Mouse (Mus musculus): ENCODE measurements at regions not wholly inside any gene's neighbourhood (a gene's known extent, or its start where the extent isn't known, plus 50 kb on each side); places are given as distances from the start of the nearest gene placed in this dataset.

DNA sequence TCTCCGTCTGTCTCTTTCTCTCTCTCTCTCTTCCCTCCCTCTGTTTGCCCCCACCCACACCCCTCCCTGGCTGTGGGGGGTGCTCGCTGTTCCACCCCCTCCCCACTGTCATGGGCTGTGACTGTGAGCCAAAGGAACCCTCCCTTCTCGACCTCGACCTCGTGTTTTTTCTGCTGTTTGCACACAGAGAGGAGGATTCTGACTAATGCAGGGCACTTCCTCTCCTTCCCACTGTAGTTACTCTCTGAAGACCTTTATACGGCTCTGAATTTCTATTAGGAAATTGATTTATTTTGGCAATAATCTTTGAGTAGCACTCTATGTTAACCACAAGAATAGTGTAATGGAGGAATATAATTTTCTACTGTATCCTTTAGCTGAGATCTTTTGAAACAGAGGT lies 362.1 kb downstream of the Ajap1 start:
- WGBS = 54% methylated on average over 6 of the region's 6 CpGs
- peaks cover 14% of the 10 kb centered on the region; the same call in 1 of the 2 replicates for H3K4me1 ChIP-seq (replicated peaks)

GRCm38 (mm10) chr4:153119647-153120102 lies 362.9 kb downstream of the Ajap1 start:
- Histone ChIP-seq H3K4me1 (replicated peaks) (peaks cover 16% of the 10 kb centered on the region; the same call in 1 of the 2 replicates), H3K9ac (no peak overlapping the region), H3K4me3 (no peak overlapping the region), H3K27me3 (no peaks in the 10 kb centered on the region), H3K36me3 (no peaks in the 10 kb centered on the region), H3K4me2 (no peak overlapping the region), H3K27ac (no peak overlapping the region), H3K9me3 (no peaks in the 10 kb centered on the region)
- 76% methylated on average over 4 of the region's 4 CpGs for WGBS
- no peak for ATAC-seq (ENCODE audit: low FRiP score)

More for the DNA sequence above, 362.1 kb downstream of the Ajap1 start:
- no peak overlapping the region for H3K4me3 ChIP-seq
- H3K9me3 ChIP-seq = no peaks in the 10 kb centered on the region
- H3K27me3 ChIP-seq = no peaks in the 10 kb centered on the region
- H3K36me3 ChIP-seq = no peaks in the 10 kb centered on the region
- no peak for ATAC-seq (ENCODE audit: low FRiP score)
- no peak overlapping the region for H3K4me2 ChIP-seq
- no peak overlapping the region for H3K9ac ChIP-seq
- 0 out of 2 replicates have a peak overlapping the region, but pooled peaks have one; percentile 23 for H3K27ac ChIP-seq

- no peak for ATAC-seq (ENCODE audit: low FRiP score)
- Histone ChIP-seq H3K27me3 (no peaks in the 10 kb centered on the region), H3K4me3 (no peak overlapping the region), H3K9me3 (no peaks in the 10 kb centered on the region), H3K4me1 (replicated peaks) (peaks cover 16% of the 10 kb centered on the region; the same call in 1 of the 2 replicates), H3K4me2 (no peak overlapping the region), H3K9ac (no peak overlapping the region), H3K27ac (no peak overlapping the region), H3K36me3 (no peaks in the 10 kb centered on the region)
- 64% methylated on average over 14 of the region's 14 CpGs for WGBS
Measured at GRCm38 (mm10) chr4:153118824-153119646, 363.6 kb downstream of the Ajap1 start.

DNA sequence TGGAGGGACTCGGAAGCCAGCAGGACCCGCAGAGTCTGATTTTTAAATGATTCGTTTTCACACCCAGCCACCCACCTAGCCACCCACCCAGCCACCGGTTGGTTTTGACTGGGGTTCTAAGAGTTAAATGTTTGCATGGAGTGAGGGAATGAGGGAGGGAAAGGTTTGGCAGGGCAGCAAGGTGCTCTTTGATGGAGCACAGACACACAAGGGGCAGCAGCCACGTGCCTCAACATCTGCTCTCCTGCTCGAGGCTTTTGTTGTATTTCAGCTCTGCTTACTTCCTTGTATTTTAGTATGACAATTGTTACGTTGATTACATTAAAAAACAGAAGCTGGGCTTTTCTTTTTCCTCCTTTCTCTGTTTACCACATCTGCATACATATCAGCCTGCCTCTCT lies 367.6 kb downstream of the Ajap1 start:
- H3K4me3 ChIP-seq = no peak overlapping the region
- no peak for ATAC-seq (ENCODE audit: low FRiP score)
- 0 out of 2 replicates have a peak, but pooled peaks cover 13% of the 10 kb centered on the region for H3K4me1 ChIP-seq (replicated peaks)
- H3K27ac ChIP-seq = peak overlapping the region; percentile 5; the same call in 1 of the 2 replicates
- H3K4me2 ChIP-seq = no peak overlapping the region
- no peaks in the 10 kb centered on the region for H3K27me3 ChIP-seq
- H3K9ac ChIP-seq = no peak overlapping the region
- no peaks in the 10 kb centered on the region for H3K9me3 ChIP-seq
- H3K36me3 ChIP-seq = no peaks in the 10 kb centered on the region
- WGBS = 52% methylated on average over 7 of the region's 7 CpGs

DNA sequence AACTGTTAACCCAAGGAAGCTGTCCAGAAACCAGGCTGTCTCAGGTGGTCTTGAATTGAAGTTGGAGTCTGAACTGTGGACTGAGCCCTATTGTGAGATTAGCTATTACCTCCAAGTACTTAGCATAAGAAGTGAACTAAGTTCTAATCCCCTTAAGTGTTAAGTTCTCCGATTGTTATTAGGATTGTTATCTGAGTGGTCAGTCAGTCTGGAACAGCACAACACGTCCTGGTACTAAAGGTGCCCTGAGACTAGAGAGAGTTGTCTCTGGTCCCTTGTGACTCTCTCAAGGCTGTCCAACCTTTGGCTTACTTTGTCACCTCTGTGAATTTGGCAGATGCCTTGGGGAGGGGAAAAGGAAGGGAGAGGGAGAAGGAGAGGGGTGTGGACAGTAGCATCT lies 369.0 kb downstream of the Ajap1 start:
- no peak for ATAC-seq (ENCODE audit: low FRiP score)
- 81% methylated on average over 2 of the region's 2 CpGs for WGBS
- Histone ChIP-seq H3K4me2 (no peak overlapping the region), H3K27me3 (no peaks in the 10 kb centered on the region), H3K4me3 (no peak overlapping the region), H3K9me3 (no peaks in the 10 kb centered on the region), H3K36me3 (no peaks in the 10 kb centered on the region), H3K9ac (no peak overlapping the region), H3K4me1 (replicated peaks) (0 out of 2 replicates have a peak, but pooled peaks cover 12% of the 10 kb centered on the region), H3K27ac (no peak overlapping the region)

DNA sequence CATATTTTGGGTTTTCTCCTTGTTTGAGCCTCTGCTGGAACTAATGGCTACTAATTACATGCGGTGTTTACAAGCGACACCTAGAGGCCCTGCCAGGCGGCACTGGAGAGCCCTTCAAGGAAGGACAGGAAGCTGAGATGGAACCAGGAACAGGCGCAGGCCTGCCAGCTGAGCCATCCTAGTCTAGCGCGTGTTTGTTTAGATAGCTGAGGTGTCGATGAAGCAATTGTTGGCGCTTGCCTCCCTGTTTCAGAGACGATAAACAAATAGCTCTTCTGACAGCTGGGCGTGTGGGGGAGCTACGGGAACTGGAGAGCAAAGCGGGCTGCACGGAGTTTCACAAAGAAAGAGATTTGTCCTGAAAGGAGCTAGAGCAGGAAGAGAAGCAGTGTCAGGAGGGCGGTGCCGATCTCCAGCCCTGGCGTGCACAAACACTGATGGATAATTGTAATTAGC lies 372.3 kb downstream of the Ajap1 start:
- Histone ChIP-seq H3K27ac (peak overlapping the region; percentile 68), H3K4me1 (replicated peaks) (0 out of 2 replicates have a peak, but pooled peaks cover 7% of the 10 kb centered on the region), H3K9ac (no peak overlapping the region), H3K36me3 (no peaks in the 10 kb centered on the region), H3K9me3 (0 out of 2 replicates have a peak, but pooled peaks cover 2% of the 10 kb centered on the region), H3K4me3 (no peak overlapping the region), H3K4me2 (no peak overlapping the region), H3K27me3 (no peaks in the 10 kb centered on the region)
- ATAC-seq (ENCODE audit: low FRiP score) = peak; percentile 54; the same call in 1 of the 2 replicates
- WGBS = 42% methylated on average over 16 of the region's 16 CpGs

- H3K4me1 ChIP-seq (replicated peaks) = no peaks in the 10 kb centered on the region
- no peaks in the 10 kb centered on the region for H3K36me3 ChIP-seq
- no peaks in the 10 kb centered on the region for H3K9me3 ChIP-seq
- no peaks in the 10 kb centered on the region for H3K27me3 ChIP-seq
- H3K4me3 ChIP-seq = no peak overlapping the region
- ATAC-seq (ENCODE audit: low FRiP score) = no peak
- no peak overlapping the region for H3K4me2 ChIP-seq
- no peak overlapping the region for H3K27ac ChIP-seq
- WGBS = 79% methylated on average over 12 of the region's 12 CpGs
- no peak overlapping the region for H3K9ac ChIP-seq
Measured at GRCm38 (mm10) chr4:153098591-153098990, 384.0 kb downstream of the Ajap1 start.

GRCm38 (mm10) chr4:153097601-153098000 lies 385.0 kb downstream of the Ajap1 start:
- WGBS = 83% methylated on average over 1 of the region's 1 CpGs
- no peak overlapping the region for H3K4me3 ChIP-seq
- no peak overlapping the region for H3K27ac ChIP-seq
- no peaks in the 10 kb centered on the region for H3K36me3 ChIP-seq
- no peaks in the 10 kb centered on the region for H3K27me3 ChIP-seq
- no peak overlapping the region for H3K9ac ChIP-seq
- no peak for ATAC-seq (ENCODE audit: low FRiP score)
- H3K4me2 ChIP-seq = no peak overlapping the region
- H3K4me1 ChIP-seq (replicated peaks) = no peaks in the 10 kb centered on the region
- H3K9me3 ChIP-seq = no peaks in the 10 kb centered on the region

GRCm38 (mm10) chr4:153093129-153093528 lies 389.5 kb downstream of the Ajap1 start:
- H3K27ac ChIP-seq = no peak overlapping the region
- H3K9me3 ChIP-seq = no peaks in the 10 kb centered on the region
- no peak overlapping the region for H3K4me3 ChIP-seq
- H3K9ac ChIP-seq = no peak overlapping the region
- no peak overlapping the region for H3K4me2 ChIP-seq
- no peaks in the 10 kb centered on the region for H3K36me3 ChIP-seq
- no peak for ATAC-seq (ENCODE audit: low FRiP score)
- H3K27me3 ChIP-seq = no peaks in the 10 kb centered on the region
- WGBS = 82% methylated on average over 3 of the region's 3 CpGs
- 0 out of 2 replicates have a peak, but pooled peaks cover 3% of the 10 kb centered on the region for H3K4me1 ChIP-seq (replicated peaks)

DNA sequence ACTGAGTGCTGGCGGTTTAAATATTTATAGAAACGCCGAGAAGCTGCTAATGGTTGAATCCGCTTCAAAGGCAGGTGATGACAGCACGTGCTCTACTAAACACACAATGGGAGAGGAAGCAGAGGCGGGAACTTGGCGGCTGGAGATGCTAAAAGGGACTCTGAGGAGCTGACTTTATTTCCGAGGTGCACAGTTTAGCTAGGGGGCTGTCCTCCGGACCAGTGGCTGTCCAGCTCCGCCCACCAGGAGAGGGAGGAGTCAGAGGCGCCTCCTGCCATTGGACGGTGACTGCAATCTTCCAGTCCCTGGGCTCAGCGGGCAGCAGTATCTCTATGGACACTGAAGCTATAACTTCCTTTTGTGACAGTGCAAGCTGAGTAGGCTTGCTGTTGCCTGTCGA lies 400.4 kb downstream of the Ajap1 start:
- ATAC-seq (ENCODE audit: low FRiP score) = no peak
- 0 out of 2 replicates have a peak, but pooled peaks cover 3% of the 10 kb centered on the region for H3K4me1 ChIP-seq (replicated peaks)
- H3K36me3 ChIP-seq = no peaks in the 10 kb centered on the region
- WGBS = 52% methylated on average over 14 of the region's 14 CpGs
- H3K9me3 ChIP-seq = peaks cover 7% of the 10 kb centered on the region; the same call in 1 of the 2 replicates
- H3K9ac ChIP-seq = no peak overlapping the region
- H3K27me3 ChIP-seq = 0 out of 2 replicates have a peak, but pooled peaks cover 3% of the 10 kb centered on the region
- H3K4me2 ChIP-seq = no peak overlapping the region
- H3K27ac ChIP-seq = no peak overlapping the region
- H3K4me3 ChIP-seq = no peak overlapping the region

- Histone ChIP-seq H3K4me3 (no peak overlapping the region), H3K36me3 (no peaks in the 10 kb centered on the region), H3K4me1 (replicated peaks) (peaks cover 17% of the 10 kb centered on the region), H3K27ac (no peak overlapping the region), H3K9me3 (no peaks in the 10 kb centered on the region), H3K27me3 (no peaks in the 10 kb centered on the region), H3K4me2 (no peak overlapping the region), H3K9ac (no peak overlapping the region)
- WGBS = 83% methylated on average over 3 of the region's 3 CpGs
- no peak for ATAC-seq (ENCODE audit: low FRiP score)
Measured at GRCm38 (mm10) chr4:153074590-153074989, 408.0 kb downstream of the Ajap1 start.

DNA sequence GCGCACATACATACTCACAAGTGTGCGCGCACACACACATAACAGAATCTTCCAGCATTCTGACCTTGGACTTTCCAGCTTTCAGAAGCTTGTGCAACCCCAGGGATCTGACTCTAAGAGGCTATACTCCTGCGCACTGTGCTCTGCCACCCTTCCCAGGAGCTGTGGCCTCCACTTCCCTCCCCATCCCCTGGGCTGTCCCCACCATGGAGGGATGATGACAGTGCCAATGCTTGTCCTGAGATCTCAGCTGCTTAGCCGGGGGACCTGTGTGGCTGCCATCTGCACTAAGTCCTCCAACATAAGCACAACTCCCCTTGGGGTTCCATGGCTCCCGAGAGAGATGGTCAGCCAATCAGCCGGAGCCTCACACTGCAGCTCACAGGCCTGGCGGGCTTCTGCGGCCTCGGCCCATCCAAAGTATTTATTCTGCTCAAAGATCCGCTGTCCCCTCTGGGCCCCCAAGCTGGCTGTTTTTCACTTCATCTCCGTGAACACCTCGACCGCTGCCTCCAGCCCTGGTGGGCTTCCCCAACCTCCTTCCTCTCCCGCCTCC lies 412.3 kb downstream of the Ajap1 start:
- no peak for ATAC-seq (ENCODE audit: low FRiP score)
- no peaks in the 10 kb centered on the region for H3K9me3 ChIP-seq
- H3K9ac ChIP-seq = 0 out of 2 replicates have a peak overlapping the region, but pooled peaks have one; percentile 20
- WGBS = 50% methylated on average over 15 of the region's 15 CpGs
- no peak overlapping the region for H3K4me2 ChIP-seq
- H3K4me3 ChIP-seq = no peak overlapping the region
- H3K36me3 ChIP-seq = no peaks in the 10 kb centered on the region
- H3K27ac ChIP-seq = peak overlapping the region; percentile 13; the same call in 1 of the 2 replicates
- H3K4me1 ChIP-seq (replicated peaks) = peaks cover 14% of the 10 kb centered on the region
- no peaks in the 10 kb centered on the region for H3K27me3 ChIP-seq
